Mouse (Mus musculus): Measurements from ENCODE around the gene Btnl2.
A peak's percentile ranks its signal among the peaks of the same experiment; 100 is the strongest.

The Btnl2 gene

DNA sequence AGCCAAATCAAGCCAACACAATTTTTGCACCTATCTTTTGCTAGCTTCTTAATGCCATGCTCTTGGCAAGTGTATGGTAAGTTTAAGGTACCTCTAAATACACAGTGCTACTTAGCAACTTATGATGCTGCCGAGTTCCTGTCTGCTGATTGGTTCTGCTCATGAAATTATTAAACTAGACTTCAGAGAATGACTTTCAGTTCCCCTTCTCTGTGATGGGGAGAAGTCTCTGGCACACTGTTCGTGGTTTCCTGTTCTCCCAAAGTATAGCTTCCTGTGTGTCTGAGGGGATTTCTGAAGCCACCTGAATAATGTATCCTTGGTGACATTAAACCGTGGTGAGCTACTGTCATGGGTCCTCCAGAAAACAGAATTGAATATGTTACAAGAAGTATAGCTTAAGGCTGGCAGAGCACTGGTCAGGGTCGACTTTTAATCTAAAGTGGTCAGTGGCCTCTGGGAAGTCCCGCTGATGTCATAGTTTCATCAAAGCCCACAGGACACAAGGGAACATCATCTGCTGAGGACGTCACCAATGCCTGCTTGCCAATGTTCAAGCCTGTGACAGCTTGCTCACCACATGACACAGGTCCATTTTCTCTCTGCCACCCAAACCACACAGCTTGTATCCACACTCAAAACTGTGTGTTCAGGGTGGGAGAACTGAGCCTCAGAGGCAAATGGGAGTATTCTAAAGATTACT is 6.9 kb upstream of the Btnl2 start:
- DNase-seq (ENCODE audit: low spot score), result peak; percentile 75

DNA sequence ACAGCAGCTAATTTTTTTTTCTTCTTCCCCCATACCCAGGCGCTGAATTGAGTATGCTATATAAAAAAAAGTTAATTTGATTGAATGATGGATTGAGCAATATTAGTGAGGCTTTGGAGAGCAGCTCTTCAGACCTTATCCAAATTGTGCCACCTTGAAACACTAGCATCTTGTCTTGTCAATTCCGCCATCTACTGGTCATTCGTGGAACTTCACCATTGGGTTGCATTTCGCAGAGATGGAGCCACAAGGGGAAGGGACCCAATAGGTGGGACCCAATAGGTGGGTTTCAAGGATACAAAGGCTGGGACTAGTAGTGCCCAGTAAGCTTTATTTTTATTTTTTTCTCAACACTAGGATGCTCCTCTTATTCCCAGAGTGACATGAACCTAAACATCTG is 5.2 kb upstream of the Btnl2 start:
- peak; percentile 77 for DNase-seq (ENCODE audit: low spot score)

DNA sequence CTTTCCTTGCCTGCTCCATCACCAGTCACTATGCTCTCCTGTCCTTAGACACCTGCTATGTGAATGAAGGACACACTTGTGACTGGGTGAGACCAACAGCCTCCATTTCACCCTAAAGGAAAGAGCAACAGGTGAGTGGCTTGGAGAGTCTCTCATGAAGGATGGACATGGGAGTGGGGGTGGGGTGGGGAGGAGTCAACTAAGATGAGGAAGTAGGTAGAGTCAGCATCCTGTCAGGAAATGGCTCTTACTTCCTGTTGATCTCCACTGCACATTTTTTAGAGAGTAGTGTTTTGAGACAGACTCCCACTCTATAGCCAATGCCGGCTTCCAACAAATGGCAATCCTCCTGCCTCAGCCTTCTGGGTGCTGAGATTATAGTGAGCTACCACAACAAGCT is 318 bp downstream of the Btnl2 start:
- peak; percentile 54 for DNase-seq (ENCODE audit: low spot score)

DNA sequence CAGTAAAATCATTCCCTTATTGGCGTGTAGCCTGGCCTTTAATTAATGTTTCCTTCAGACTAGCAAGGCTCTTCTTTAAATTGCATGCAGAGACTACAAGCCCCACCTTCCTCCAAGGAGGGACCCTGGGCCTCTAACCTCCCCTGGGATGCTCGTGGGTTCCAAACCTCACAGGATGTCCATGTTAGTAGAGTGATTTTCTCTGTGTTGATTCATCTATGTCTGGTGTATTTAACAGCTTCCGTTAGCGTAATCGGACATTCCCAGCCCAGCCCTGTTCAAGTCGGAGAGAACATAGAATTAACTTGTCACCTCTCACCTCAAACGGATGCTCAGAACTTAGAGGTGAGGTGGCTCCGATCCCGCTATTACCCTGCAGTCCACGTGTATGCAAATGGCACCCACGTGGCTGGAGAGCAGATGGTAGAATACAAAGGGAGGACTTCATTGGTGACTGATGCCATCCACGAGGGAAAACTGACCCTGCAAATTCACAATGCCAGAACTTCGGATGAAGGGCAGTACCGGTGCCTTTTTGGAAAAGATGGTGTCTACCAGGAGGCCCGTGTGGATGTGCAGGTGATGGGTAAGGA is 8.4 kb downstream of the Btnl2 start:
- DNase-seq (ENCODE audit: low spot score), result no peak

DNA sequence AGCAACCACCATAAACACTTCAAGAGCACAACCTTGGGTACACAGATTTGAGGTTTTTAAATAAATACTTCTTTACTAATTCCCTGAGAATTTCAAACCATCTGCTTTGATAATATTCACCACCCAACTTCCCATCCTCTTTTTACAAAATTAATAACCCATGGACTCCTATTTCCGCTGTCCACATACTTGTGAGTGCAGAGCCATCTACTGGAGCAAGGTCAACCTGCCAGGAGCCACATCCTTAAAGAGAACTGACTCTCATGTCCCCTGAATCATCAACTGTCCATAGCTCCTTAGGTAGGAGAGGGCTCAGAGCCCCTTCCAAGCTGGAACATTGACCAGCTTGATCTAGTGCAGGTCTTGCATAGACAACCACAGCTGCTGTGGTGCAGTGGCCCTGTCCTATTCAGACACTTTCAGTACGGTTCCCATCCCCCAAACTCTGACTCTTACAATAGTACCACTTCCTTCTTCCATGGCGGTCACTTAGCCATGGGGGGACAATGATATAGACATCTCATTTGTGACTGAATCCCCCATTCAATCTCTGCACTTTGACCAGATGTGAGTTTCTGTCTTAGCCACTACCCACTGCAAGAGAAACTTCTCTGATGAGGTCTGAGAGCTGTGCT is 9.2 kb downstream of the Btnl2 start:
- no peak for DNase-seq (ENCODE audit: low spot score)

DNA sequence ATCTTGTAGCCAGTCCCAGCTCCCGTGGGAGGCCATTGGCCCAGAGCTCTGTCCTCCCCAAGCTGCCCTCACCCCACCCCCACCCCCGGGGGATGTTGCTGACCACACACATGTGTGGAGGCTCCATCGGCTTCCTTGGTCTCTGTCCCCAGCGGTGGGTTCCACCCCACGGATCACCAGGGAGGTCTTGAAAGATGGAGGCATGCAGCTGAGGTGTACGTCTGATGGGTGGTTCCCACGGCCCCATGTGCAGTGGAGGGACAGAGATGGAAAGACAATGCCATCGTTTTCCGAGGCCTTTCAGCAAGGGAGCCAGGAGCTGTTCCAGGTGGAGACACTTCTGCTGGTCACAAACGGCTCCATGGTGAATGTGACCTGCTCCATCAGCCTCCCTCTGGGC is 10.4 kb downstream of the Btnl2 start:
- DNase-seq (ENCODE audit: low spot score), result no peak

DNA sequence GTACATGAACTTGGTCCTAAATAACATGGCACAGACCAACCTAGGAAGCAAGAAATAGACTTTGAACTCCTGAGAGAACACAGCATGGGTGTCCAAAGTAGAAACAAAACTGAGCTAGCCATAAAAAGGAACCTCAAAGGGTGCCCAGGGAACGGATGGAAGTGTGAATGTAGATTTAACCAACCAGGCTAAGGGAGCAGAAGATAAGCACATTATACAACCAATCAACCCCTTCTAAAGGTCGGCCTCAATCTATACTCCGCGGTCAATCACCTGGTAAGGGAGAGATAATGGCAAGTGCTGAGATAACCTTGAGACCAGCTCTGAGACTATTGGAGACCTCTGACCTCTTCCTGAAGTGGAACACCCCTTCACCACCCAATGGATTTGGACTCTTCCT is 15.9 kb downstream of the Btnl2 start:
- DNase-seq (ENCODE audit: low spot score), result no peak

DNA sequence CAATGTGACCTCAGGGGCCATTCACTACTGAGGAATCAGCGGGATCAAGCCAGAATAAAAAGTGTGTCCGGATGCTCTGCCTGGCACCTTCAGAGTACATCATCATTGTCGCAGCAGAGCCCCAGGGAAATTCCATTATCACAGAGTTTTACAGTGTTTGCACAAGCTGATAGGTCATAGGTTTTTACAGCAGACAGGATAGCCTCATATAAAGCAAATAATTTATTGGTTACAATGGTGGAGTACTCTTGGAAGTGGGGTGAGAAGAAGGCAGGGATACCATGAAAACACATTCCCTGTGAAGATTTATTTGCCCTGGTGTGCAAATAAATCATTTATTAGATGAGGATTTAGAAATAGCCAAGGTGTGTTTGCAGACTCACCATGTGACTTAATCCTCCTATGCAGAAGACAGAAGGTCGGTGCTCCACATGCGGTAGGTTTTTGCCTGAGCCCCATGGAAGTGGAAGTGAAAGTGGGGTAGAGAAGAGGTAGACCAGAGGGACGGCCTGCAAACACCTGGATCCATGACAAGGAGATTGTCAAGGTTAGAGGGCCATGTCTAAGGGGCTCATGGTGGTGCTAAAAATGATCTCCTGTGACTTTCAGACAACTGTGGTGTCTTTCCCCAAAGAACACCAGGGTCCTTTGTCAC is 18.6 kb downstream of the Btnl2 start:
- no peak for DNase-seq (ENCODE audit: low spot score)

DNA sequence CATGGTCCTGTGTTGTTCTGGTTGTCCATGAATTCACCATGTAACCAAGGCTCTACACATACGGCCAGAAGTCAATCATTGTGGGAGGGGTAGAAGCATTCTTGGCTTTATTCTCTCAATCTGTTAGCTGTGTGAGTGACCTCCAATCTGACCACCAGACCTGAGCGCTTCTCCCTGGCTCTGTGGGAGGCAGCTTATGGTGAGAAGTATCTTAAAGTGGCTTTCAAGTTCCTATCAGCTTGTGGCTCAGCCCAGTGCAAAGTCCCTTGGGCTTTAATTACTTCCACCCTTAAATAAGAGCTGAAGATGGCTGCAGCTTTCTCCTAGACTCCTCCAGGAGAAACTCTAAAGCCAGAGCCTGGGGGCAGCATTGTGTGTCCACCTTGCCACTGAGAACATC is 22.2 kb downstream of the Btnl2 start, which contains the start of gene Btnl1:
Gene Btnl1 (plus strand): TSS at position 286 of the 400 bp plus-strand sequence.
- no peak for DNase-seq (ENCODE audit: low spot score)

DNA sequence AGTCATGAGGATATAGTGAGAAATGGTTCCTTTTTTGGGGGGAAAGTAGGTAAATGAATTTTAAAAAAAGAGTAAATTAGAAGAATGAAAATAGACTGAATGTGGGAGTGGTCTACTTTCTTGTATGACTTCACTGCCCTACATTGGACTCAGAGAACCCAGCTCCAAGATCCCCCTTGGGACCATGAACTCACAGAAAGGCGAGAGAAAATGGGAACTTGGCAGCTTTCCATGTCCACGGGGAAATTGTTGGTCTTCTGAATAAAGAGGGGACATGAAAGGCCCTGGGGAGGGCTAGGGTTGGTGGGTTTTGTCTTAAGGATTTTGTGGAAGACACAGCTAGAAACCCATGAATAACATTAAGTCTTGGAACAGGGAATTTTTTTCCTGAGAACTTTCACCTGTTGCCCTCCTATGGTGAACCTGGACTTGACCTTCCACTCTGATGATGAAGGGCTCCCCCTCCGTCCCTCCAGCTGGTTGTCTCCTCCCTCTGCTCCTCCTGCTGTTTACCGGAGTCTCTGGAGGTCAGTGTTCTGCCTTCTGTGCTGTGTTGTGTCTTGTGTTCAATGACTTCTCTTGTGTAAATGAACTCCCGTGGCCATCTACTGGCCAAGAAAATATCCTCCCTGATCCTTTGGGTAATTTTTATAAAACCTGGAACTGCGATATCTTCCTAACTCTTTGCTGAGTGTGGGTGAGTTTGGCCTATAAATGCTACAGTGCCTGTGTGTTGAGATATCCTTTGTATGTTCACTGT is 23.0 kb downstream of the Btnl2 start:
- DNase-seq (ENCODE audit: low spot score), result no peak

DNA sequence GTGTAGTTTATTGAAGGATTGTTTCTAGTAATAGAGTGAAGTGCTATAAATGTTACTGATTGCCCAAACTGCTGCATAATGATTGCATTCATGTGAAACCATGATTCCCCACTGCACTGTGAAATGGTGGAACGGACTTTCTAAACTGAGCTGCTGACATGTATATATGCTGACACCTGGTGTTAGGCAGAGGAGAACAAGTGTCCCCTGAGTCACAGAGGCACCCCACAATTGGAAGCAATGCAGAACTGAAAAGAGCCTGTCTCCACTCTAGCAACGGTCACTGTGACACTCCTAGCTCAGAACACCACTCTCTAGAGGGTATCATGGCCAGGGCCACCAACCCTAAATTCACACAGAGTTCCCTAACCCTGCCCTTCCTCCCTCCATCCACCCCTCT is 24.1 kb downstream of the Btnl2 start:
- DNase-seq (ENCODE audit: low spot score), result no peak

DNA sequence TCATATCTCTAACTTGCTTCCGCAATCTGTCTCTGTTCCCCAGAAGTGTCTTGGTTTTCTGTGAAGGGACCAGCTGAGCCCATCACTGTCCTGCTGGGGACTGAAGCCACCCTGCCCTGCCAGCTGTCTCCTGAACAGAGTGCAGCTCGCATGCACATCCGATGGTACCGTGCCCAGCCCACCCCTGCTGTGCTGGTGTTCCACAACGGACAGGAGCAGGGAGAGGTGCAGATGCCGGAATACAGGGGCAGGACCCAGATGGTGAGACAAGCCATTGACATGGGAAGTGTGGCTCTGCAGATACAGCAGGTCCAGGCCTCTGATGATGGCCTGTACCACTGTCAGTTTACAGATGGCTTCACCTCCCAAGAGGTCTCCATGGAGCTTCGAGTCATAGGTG is 24.8 kb downstream of the Btnl2 start:
- no peak for DNase-seq (ENCODE audit: low spot score)

DNA sequence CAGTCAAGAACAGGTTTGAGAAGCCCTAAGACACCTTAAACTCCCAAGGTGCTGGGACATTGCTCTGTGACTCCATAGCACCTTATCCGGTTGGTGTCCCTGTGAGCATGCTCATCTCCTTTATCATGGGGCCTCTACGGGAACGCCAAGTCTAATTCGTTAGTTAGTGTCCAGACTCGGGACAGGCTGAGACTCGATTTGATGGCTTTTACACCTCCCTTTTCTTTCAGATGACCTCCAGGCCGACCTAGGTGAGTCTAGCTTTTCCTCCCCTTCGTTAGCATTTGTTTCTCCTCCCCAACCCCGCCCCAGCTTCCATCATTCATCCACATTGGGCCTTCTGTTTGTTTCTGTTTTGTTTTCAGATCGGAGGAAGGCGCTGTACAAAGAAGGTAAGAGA is 27.3 kb downstream of the Btnl2 start:
- no peak for DNase-seq (ENCODE audit: low spot score)

DNA sequence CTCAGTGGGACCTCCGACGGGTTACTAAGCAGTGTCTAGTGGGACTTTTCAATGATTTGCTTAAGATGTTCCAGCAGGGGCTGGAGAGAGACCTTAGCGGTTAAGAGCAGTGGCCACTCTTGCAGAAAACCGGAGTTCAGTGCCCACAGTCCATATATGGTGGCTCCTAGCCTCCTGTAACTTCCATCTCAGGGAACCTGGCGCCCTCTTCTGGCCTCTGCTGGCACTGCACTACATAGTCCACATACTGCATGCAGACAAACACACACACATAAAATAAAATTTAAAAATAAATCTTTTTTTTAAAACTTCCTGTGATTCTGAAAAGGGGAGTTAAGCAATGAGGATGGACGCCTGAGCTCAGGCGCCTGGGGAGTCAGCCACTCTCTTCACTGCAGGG is 28.6 kb downstream of the Btnl2 start:
- DNase-seq (ENCODE audit: low spot score), result no peak

DNA sequence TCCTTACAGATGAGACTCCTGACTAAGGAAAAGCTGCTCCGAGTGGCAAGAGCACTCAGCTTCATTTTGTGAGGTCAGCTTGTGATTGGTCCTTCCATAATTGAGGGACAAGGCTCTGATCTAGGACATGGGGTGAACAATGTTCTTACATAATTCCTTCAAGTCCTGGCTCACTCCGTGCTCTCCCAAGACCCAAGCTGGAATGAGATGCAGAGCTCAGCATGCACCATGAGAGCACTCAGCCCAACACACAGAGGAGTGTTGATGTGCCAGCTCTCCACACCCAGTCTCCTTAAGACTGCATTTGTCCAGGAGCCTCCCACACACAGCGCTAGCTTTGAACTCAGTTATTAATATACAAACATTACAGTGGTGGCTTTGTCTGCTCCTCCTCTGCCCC is 30.1 kb downstream of the Btnl2 start:
- DNase-seq (ENCODE audit: low spot score), result no peak

DNA sequence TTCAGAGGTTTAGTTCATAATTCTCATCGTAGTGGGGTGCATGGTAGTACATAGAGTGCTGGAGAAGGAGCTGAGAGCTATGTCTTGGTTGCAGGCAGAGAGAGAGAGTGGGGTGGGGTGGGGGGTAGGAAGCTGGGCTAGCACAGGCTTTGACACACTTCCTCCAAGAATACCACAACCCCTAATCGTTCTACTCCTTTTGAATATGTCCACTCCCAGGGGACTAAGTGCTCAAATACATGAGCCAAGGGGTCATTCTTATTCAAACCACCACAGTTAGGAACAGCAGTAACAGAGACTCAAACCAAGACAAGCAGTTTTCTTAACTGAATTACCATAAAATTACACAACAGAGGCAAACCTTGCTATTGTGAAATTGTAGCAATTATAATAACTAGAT is 32.0 kb downstream of the Btnl2 start:
- no peak for DNase-seq (ENCODE audit: low spot score)

DNA sequence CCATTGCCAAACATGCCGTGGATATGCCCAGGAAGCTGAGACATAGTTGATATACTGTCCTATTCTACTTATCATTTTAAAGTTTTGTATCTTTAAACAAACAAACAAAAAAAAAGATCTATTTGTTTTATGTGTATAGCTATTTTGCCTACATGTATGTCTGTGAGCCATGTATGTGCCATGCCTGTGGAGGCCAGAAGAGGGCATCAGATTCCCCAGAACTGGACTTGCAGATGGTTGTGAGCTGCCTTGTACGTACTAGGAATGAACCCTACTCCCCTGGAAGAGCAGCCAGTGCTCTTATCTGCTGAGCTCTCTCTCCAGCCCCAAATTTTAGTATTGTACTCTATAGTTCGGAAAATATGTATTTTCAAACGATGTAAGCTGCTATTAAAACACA is 33.9 kb downstream of the Btnl2 start:
- peak; percentile 39 for DNase-seq (ENCODE audit: low spot score)

DNA sequence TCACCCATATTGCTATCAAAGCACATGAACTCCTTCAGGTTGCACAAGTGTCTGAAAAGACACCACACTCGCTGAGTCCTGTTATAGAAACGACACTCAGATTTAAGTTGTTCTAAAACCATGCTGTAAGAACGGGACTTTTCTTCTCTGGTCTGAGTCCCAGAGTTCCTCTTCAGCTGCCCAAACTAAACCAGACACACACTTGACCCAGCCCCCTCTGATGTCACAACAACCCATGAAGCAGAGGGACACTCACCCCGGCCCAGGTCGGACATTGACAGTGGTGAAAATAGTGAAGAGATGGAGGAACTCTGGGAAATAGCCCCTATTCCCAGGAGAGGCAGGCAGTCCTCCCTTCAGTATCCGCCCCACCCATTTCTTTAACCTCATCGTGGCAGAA is 36.9 kb downstream of the Btnl2 start:
- no peak for DNase-seq (ENCODE audit: low spot score)

DNA sequence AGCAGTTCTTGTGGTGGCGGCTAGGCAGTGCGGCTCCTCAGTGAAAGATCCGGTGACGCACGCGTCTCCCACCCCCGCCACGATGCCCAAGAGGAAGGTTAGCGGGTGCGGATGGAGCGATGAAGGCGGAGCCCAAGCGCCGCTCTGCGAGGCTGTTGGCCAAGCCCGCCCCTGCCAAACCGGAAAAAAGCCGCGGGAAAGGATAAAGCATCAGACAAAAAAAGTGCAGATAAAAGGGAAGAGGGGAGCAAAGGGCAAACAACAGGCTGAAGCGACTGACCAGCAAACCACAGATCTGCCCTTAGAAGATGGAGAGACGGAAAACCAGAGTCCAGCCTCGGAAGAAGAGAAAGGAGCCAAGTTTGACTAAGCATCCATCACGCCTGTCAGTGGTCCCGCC is 37.7 kb downstream of the Btnl2 start:
- DNase-seq (ENCODE audit: low spot score), result peak; percentile 20

DNA sequence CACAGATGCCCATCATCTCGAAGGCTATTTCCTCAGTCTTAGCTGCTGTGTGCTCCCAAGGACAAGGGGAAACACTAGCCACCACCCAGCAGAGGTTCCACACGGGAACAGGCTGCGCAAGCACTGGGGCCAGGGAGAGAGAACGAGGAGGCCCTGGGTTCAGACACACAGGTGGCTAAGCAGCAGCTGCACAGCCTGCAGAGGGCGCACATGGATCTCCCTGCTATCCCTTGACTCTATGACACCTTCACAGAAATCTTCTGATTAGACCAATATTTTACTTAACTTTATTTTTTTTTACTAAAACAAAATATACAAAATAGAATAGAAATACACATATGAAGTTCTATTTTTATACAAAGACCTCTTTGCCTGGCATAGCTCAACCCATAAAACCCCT is 42.7 kb downstream of the Btnl2 start:
- no peak for DNase-seq (ENCODE audit: low spot score)

DNA sequence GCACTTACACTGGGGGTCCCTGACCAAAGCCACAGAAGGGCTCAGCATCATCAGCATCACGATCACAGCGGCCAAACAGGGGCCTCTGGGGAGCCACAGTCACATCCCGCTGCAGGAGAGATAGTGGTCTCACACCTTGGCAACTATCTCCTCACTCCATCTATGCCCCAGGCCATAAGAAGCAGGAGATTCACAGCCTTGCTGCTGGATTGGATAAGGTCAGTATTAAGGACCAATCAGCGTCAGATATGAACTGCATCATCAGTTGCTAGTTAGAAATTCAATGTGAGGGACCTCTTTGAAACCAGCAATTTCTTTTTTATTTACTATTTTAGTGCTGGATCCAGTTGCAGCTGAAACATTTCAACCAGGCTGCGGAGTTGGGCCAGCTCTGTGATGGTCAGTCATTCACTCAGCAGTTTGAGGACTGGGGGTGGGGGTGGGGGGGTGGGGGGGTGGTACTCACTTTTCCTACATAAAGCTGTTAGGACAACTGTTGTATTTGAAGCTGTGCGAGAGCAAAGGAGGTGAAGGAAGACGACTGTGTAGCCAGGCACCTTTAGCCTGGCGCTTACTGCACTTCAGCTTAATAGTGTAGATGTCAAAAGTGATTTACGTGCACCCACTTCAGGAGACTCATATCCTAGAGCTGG is 43.6 kb downstream of the Btnl2 start:
- peak; percentile 81 for DNase-seq (ENCODE audit: low spot score)
